Mouse (Mus musculus): ENCODE measurements around the gene Gng12. TPM values are rescaled to one million over a fixed set of nuclear protein-coding genes. Genes with fewer than 3 reads are reported as not detected.

Gng12 gene
- polyA plus RNA-seq, 1 experiment from 2014 or later = 46.8 TPM

GRCm38 (mm10) chr6:67048052-67048691 lies 152.0 kb downstream of the Gng12 start:
- Histone ChIP-seq H3K27me3 (ENCODE audit: insufficient read depth, poor library complexity, severe bottlenecking) (no peaks in the 10 kb centered on the region), H3K27ac (no peak overlapping the region), H3K4me3 (no peak overlapping the region), H3K4me1 (replicated peaks) (peaks cover 9% of the 10 kb centered on the region), H3K36me3 (no peaks in the 10 kb centered on the region), H3K9me3 (no peaks in the 10 kb centered on the region)
- no peak for DNase-seq (ENCODE audit: low spot score)
- 83% methylated on average over 3 of the region's 3 CpGs for WGBS

GRCm38 (mm10) chr6:67048880-67049694 lies 152.9 kb downstream of the Gng12 start:
- no peaks in the 10 kb centered on the region for H3K36me3 ChIP-seq
- H3K27me3 ChIP-seq (ENCODE audit: insufficient read depth, poor library complexity, severe bottlenecking) = no peaks in the 10 kb centered on the region
- peak; percentile 29 for DNase-seq (ENCODE audit: low spot score)
- peak overlapping the region; percentile 13; the same call in 1 of the 2 replicates for H3K27ac ChIP-seq
- no peaks in the 10 kb centered on the region for H3K9me3 ChIP-seq
- WGBS = 52% methylated on average over 7 of the region's 7 CpGs
- H3K4me1 ChIP-seq (replicated peaks) = peaks cover 9% of the 10 kb centered on the region
- H3K4me3 ChIP-seq = no peak overlapping the region

DNA sequence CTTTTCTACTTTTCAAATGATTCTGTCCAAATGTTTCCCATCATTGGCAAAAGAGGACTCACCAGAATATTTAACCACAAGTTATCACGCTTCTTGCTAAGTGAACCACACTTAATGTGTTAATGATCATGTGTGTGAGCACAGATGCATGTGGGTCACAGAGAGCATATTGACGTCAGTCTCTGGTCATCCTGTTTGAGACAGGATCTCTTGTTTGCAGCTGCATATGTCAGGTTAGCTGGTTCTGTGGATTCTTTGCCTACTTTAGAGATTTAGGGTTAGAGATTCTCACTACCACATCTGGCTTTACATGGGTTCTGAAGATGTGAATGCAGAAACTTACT lies 153.5 kb downstream of the Gng12 start:
- Histone ChIP-seq H3K9me3 (no peaks in the 10 kb centered on the region), H3K27me3 (ENCODE audit: insufficient read depth, poor library complexity, severe bottlenecking) (no peaks in the 10 kb centered on the region), H3K4me1 (replicated peaks) (peaks cover 9% of the 10 kb centered on the region), H3K36me3 (no peaks in the 10 kb centered on the region), H3K4me3 (no peak overlapping the region), H3K27ac (peak overlapping the region; percentile 13; the same call in 1 of the 2 replicates)
- no peak for DNase-seq (ENCODE audit: low spot score)
- 61% methylated on average over 2 of the region's 2 CpGs for WGBS

DNA sequence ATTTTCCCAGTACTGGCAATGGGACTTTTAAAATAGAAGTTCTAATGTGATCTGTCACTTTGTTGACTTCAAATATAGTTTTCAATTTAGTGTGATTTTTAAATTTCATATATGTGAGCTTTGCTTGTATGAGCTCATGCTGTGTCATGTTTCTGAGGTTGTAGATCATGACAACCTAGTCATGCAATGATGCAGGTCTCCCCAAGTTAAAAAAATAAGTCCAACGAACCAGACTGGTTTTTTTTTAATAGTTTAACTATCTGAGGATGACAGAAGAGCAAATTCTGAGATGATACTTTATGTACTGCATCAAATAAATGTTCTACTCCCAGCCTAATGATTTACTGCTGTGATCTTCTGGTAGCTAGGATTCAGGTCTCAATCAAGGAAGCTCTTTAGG lies 153.9 kb downstream of the Gng12 start:
- no peak for DNase-seq (ENCODE audit: low spot score)
- Histone ChIP-seq H3K4me3 (no peak overlapping the region), H3K27ac (no peak overlapping the region), H3K36me3 (no peaks in the 10 kb centered on the region), H3K27me3 (ENCODE audit: insufficient read depth, poor library complexity, severe bottlenecking) (no peaks in the 10 kb centered on the region), H3K4me1 (replicated peaks) (peaks cover 9% of the 10 kb centered on the region), H3K9me3 (no peaks in the 10 kb centered on the region)
- 74% methylated on average over 1 of the region's 1 CpGs for WGBS

- H3K4me3 ChIP-seq = no peak overlapping the region
- DNase-seq (ENCODE audit: low spot score) = no peak
- no peaks in the 10 kb centered on the region for H3K9me3 ChIP-seq
- 85% methylated on average over 15 of the region's 15 CpGs for WGBS
- no peaks in the 10 kb centered on the region for H3K4me1 ChIP-seq (replicated peaks)
- H3K27ac ChIP-seq = no peak overlapping the region
- H3K36me3 ChIP-seq = no peaks in the 10 kb centered on the region
- H3K27me3 ChIP-seq (ENCODE audit: insufficient read depth, poor library complexity, severe bottlenecking) = no peaks in the 10 kb centered on the region
Measured at GRCm38 (mm10) chr6:67056108-67056888, 160.1 kb downstream of the Gng12 start.

GRCm38 (mm10) chr6:67056889-67057564 lies 160.8 kb downstream of the Gng12 start:
- Histone ChIP-seq H3K4me1 (replicated peaks) (no peaks in the 10 kb centered on the region), H3K27ac (no peak overlapping the region), H3K9me3 (no peaks in the 10 kb centered on the region), H3K36me3 (no peaks in the 10 kb centered on the region), H3K27me3 (ENCODE audit: insufficient read depth, poor library complexity, severe bottlenecking) (no peaks in the 10 kb centered on the region), H3K4me3 (no peak overlapping the region)
- DNase-seq (ENCODE audit: low spot score) = no peak
- WGBS = 81% methylated on average over 3 of the region's 3 CpGs

GRCm38 (mm10) chr6:67057574-67057973 lies 161.4 kb downstream of the Gng12 start:
- Histone ChIP-seq H3K36me3 (no peaks in the 10 kb centered on the region), H3K27ac (no peak overlapping the region), H3K4me3 (no peak overlapping the region), H3K9me3 (no peaks in the 10 kb centered on the region), H3K27me3 (ENCODE audit: insufficient read depth, poor library complexity, severe bottlenecking) (no peaks in the 10 kb centered on the region), H3K4me1 (replicated peaks) (no peaks in the 10 kb centered on the region)
- no peak for DNase-seq (ENCODE audit: low spot score)
- WGBS = 85% methylated on average over 5 of the region's 5 CpGs

GRCm38 (mm10) chr6:67057991-67058696 lies 161.9 kb downstream of the Gng12 start:
- Histone ChIP-seq H3K4me3 (no peak overlapping the region), H3K27ac (no peak overlapping the region), H3K36me3 (no peaks in the 10 kb centered on the region), H3K9me3 (no peaks in the 10 kb centered on the region), H3K4me1 (replicated peaks) (no peaks in the 10 kb centered on the region), H3K27me3 (ENCODE audit: insufficient read depth, poor library complexity, severe bottlenecking) (no peaks in the 10 kb centered on the region)
- WGBS = 93% methylated on average over 7 of the region's 7 CpGs
- DNase-seq (ENCODE audit: low spot score) = no peak

DNA sequence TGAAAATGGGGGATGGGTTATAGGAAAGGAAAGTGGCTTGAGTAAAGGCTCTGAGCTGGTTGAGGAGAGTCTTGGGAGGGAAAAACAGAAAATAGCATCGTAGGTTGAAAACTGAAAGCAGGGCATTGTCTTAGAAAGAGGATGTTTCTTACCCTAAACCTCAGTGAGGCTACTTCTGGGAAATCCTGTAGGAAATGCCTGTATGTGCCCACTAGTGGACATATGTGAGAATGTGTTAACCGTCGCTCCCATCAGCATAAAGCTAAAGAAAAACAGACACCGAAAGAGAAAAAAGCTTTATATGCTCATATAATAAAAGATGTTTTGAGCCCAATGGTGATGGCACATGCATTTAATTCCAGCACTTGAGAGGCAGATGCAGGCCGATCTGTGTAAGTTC lies 163.9 kb downstream of the Gng12 start:
- H3K27me3 ChIP-seq (ENCODE audit: insufficient read depth, poor library complexity, severe bottlenecking) = no peaks in the 10 kb centered on the region
- no peaks in the 10 kb centered on the region for H3K4me1 ChIP-seq (replicated peaks)
- no peak for DNase-seq (ENCODE audit: low spot score)
- H3K4me3 ChIP-seq = no peak overlapping the region
- no peaks in the 10 kb centered on the region for H3K36me3 ChIP-seq
- 89% methylated on average over 5 of the region's 5 CpGs for WGBS
- H3K27ac ChIP-seq = no peak overlapping the region
- no peaks in the 10 kb centered on the region for H3K9me3 ChIP-seq

DNA sequence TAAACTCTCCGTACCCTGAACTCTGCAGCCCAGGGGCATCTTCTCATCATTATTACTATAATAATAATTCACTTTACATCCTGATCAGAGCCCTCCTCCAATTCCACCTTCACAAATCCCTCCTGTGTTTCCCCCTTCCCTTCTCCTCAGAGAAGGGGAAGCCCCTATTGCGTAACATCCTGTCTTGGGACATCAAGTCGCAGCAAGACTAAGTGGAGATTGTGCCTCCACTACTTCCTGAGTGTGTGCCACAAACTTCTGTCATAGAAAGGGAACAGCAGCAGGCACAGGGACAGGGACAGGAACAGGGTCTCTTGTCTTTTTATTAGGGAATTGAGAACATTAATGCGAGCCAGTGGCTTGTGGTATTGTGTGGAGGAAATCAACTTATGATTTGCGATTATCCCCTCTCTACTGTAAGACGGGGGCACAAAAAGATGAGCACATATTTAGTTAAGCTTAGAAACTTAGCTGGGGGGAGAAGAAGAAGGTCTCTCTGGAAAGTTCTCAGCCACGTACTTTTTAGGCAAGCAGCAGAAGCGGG lies 173.1 kb downstream of the Gng12 start:
- Histone ChIP-seq H3K4me3 (no peak overlapping the region), H3K9me3 (no peaks in the 10 kb centered on the region), H3K27ac (no peak overlapping the region), H3K36me3 (no peaks in the 10 kb centered on the region), H3K27me3 (ENCODE audit: insufficient read depth, poor library complexity, severe bottlenecking) (no peaks in the 10 kb centered on the region), H3K4me1 (replicated peaks) (0 out of 2 replicates have a peak, but pooled peaks cover 3% of the 10 kb centered on the region)
- WGBS = 81% methylated on average over 8 of the region's 8 CpGs
- DNase-seq (ENCODE audit: low spot score) = no peak

DNA sequence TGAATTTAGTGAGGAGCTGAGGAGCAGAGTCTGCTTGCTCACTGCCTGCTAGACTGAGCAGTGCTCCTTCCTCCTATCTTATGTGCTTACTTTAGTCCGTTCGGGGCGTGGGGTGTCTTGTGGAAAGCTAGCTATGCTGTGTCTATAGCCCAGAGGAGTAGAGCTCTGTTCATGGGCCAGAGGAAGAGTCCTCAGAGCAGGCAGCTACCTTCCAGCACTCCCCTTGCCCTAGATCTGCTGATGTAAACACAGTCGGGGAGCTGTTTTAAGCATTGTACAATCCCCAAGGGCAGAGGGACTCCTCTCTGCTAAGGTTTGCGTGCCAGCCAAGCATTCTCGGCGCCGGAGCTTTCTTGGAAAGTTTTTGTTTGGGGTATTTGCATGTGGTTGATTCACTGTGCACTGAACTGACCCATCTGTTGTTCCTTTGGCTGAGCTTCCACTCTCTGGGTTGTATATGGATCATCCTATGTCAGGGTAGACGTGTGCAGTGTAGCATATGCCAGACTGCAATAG lies 173.7 kb downstream of the Gng12 start:
- DNase-seq (ENCODE audit: low spot score) = no peak
- no peak overlapping the region for H3K4me3 ChIP-seq
- H3K36me3 ChIP-seq = no peaks in the 10 kb centered on the region
- H3K9me3 ChIP-seq = no peaks in the 10 kb centered on the region
- H3K27ac ChIP-seq = no peak overlapping the region
- WGBS = 62% methylated on average over 9 of the region's 9 CpGs
- H3K27me3 ChIP-seq (ENCODE audit: insufficient read depth, poor library complexity, severe bottlenecking) = no peaks in the 10 kb centered on the region
- 0 out of 2 replicates have a peak, but pooled peaks cover 3% of the 10 kb centered on the region for H3K4me1 ChIP-seq (replicated peaks)
